Mouse (Mus musculus) lung, postnatal 0 days (tissue): ENCODE data around the gene Bco2.

ENCODE experiments used
- CTCF ChIP-seq: IDR thresholded peaks from 2 replicates; pipeline ENCODE4 v1.5.1; 2016; ENCODE audit warnings: antibody characterized with exemption, mild to moderate bottlenecking
- EP300 ChIP-seq: IDR thresholded peaks from 2 replicates; pipeline ENCODE4 v1.6.1; 2016; ENCODE audit warnings: antibody characterized with exemption, mild to moderate bottlenecking, control low read depth

GRCm38 (mm10) chr9:50561918-50562360 lies 7.0 kb upstream of the Bco2 start:
- no peak for TF ChIP-seq CTCF
- no peak for TF ChIP-seq EP300
